Mouse (Mus musculus) heart, embryonic 13.5 days (tissue): ENCODE measurements around the gene Glyctk. TPM values are rescaled to one million over a fixed set of nuclear protein-coding genes. Genes with fewer than 3 reads are reported as not detected.

Source experiments
- ATAC-seq: fragments of 200-750 bp; cut with Nextera tagmentation; 2 replicates; pipeline ENCODE4 v1.8.0; 2017; ENCODE audit warnings: moderate TSS enrichment; ENCODE audit not compliant: insufficient number of reproducible peaks, low FRiP score, low TSS enrichment; ENCODE audit errors: extremely low read depth
- H3K27ac ChIP-seq: fragments of 300-500 bp; sonication (generic); replicated peaks from 2 replicates; pipeline ENCODE4 v1.5.1; 2015; ENCODE audit warnings: moderate library complexity, mild to moderate bottlenecking, inconsistent platforms
- H3K27me3 ChIP-seq: fragments of 300-500 bp; sonication (generic); replicated peaks from 2 replicates; pipeline ENCODE4 v1.6.1; 2015; ENCODE audit warnings: mild to moderate bottlenecking, inconsistent platforms
- H3K36me3 ChIP-seq: fragments of 300-500 bp; sonication (generic); 2 replicates; pipeline ENCODE4 v1.6.1; 2015; ENCODE audit warnings: mild to moderate bottlenecking, inconsistent platforms
- H3K4me1 ChIP-seq: fragments of 300-500 bp; sonication (generic); 2 replicates; pipeline ENCODE4 v1.6.1; 2015; ENCODE audit warnings: inconsistent platforms
- H3K4me2 ChIP-seq: fragments of 300-500 bp; sonication (generic); 2 replicates; pipeline ENCODE4 v1.6.1; 2015; ENCODE audit warnings: inconsistent platforms, mild to moderate bottlenecking, moderate library complexity
- H3K4me3 ChIP-seq: fragments of 300-500 bp; sonication (generic); 2 replicates; pipeline ENCODE4 v1.5.1; 2015; ENCODE audit warnings: moderate library complexity, mild to moderate bottlenecking, inconsistent platforms
- H3K9ac ChIP-seq: fragments of 300-500 bp; sonication (generic); 2 replicates; pipeline ENCODE4 v1.6.1; 2015; ENCODE audit warnings: inconsistent platforms, mild to moderate bottlenecking, moderate library complexity
- H3K9me3 ChIP-seq: fragments of 300-500 bp; sonication (generic); 2 replicates; pipeline ENCODE4 v1.6.1; 2016; ENCODE audit warnings: inconsistent platforms
- WGBS: fragments of 180-500 bp; shearing (Covaris S2); methylation state at CpG from one replicate; pipeline ENCODE4 v1.1.7; 2015; ENCODE audit warnings: mixed read lengths; 5-methylcytosine and 5-hydroxymethylcytosine counted together
- microRNA counts: library from miRNA; unstranded; fragments of <30 nt; microRNA quantifications from one replicate; lab custom pipeline; 2016
- microRNA-seq: library from miRNA; unstranded; fragments of <30 nt; microRNA quantifications from one replicate; pipeline ENCODE4, GENCODE M21; 2016
- polyA plus RNA-seq: library from polyadenylated mRNA; unstranded; fragments of >200 nt; fragmentation: Nextera tagmentation; extraction: Ambion mirVana; gene quantifications from 2 replicates; pipeline ENCODE4 v1.2.1, GENCODE M21; 2015

Glyctk gene
- polyA plus RNA-seq, 1 experiment from 2014 or later, result 1.6 TPM

GRCm38 (mm10) chr9:106104401-106104800 is 53.5 kb downstream of the Glyctk start:
- H3K4me1 ChIP-seq, result no peaks in the 10 kb centered on the region
- H3K4me3 ChIP-seq, result no peak overlapping the region
- no peak overlapping the region for H3K27ac ChIP-seq
- no peak overlapping the region for H3K4me2 ChIP-seq
- H3K9me3 ChIP-seq, result no peaks in the 10 kb centered on the region; the same call in 1 of the 2 replicates
- H3K27me3 ChIP-seq, result no peaks in the 10 kb centered on the region
- H3K9ac ChIP-seq, result no peak overlapping the region
- 79% methylated on average over 7 of the region's 7 CpGs for WGBS
- no peaks in the 10 kb centered on the region for H3K36me3 ChIP-seq
- ATAC-seq, result no peak

MicroRNAs within 50 kb of the gene (microRNA counts, 519-probe panel; counts per million panel counts)
- microRNA mmu-let-7g (lab: Ali Mortazavi, UCI), result 7,102 counts per million, percentile 98 among the panel's probes with 10 or more counts

Small RNA genes within 50 kb of the gene (microRNA-seq; reads per million reads assigned to microRNA genes)
- gene Mir135a-1 (0.61 reads per million), gene Mirlet7g (52,820 reads per million, percentile 99 among the genes with 10 or more reads in this experiment)

Other genes with a start within 250 kb of the Glyctk start
- gene Col6a5, start 197.5 kb downstream of the Glyctk start, polyA plus RNA-seq, result 0.07 and 0.08 TPM in 2 replicates
- gene Col6a4, start 61.4 kb downstream of the Glyctk start, polyA plus RNA-seq, result 0.03 and 0.06 TPM in 2 replicates
- 16.0 and 18.1 TPM in 2 replicates for gene Wdr82, start 12.8 kb upstream of the Glyctk start, polyA plus RNA-seq
- 26.7 and 29.0 TPM in 2 replicates for gene Ppm1m, start 41.6 kb upstream of the Glyctk start, polyA plus RNA-seq
- gene Twf2, start 45.0 kb upstream of the Glyctk start, polyA plus RNA-seq, result 43.3 and 46.9 TPM in 2 replicates
- not detected in 2 replicates for gene Tlr9, start 64.5 kb upstream of the Glyctk start, polyA plus RNA-seq
- 131 and 145 TPM in 2 replicates for gene Alas1, start 90.5 kb upstream of the Glyctk start, polyA plus RNA-seq
- 26.4 and 29.9 TPM in 2 replicates for gene Poc1a, start 122.9 kb upstream of the Glyctk start, polyA plus RNA-seq
- 8.6 and 10.4 TPM in 2 replicates for gene Dusp7, start 210.5 kb upstream of the Glyctk start, polyA plus RNA-seq